Mouse (Mus musculus) liver, adult 2 months (tissue): ENCODE measurements around the gene Ankrd65.

Source experiments
- CTCF ChIP-seq: fragments of 200-500 bp; IDR thresholded peaks from 2 replicates; pipeline ENCODE4 v1.5.1; 2011; ENCODE audit warnings: low read depth, low read length, control low read depth
- POLR2A ChIP-seq: fragments of 200-500 bp; IDR thresholded peaks from 2 replicates; pipeline ENCODE4 v1.6.1; 2011; ENCODE audit warnings: low read length, control low read depth; ENCODE audit not compliant: insufficient read depth; ENCODE audit errors: extremely low read depth

DNA sequence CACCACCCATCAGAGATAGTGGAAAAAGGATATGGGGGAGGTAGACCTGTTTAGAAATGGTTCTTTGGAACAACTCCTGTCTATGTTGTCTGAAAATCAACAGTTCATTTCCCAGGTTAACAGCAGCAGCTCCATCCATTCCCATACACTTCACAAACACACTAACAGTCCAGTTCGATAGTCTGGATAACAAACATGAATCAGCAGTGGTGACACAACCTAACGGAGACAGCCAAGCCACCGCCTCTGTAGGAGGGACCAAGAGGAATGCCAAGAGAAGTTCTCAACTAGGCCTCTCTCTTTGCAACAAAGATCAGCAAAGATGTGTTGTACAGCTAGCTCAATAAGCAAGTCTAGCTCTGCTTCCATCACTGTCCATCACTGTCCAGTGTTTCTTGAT lies 27.9 kb upstream of the Ankrd65 start:
- TF ChIP-seq POLR2A = no peak
- no peak for TF ChIP-seq CTCF
